Mouse (Mus musculus): ENCODE data around the gene Podxl2. TPM values are rescaled to one million over a fixed set of nuclear protein-coding genes. Genes with fewer than 3 reads are reported as not detected.

Gene Podxl2
- polyA plus RNA-seq, 1 experiment from 2014 or later: 56.7 TPM

- DNase-seq (no peak), ATAC-seq (ENCODE audit: insufficient read depth) (no peak)
- Histone ChIP-seq H3K4me3 (ENCODE audit: low read depth, low read length) (no peak overlapping the region), H3K4me1 (ENCODE audit: insufficient read depth) (peaks cover 12% of the 10 kb centered on the region; the same call in 1 of the 2 replicates), H3K27ac (ENCODE audit: low read depth) (no peak overlapping the region), H3K9me3 (ENCODE audit: low read depth, low read length) (no peaks in the 10 kb centered on the region), H3K27me3 (ENCODE audit: insufficient read depth, low read length) (no peaks in the 10 kb centered on the region), H3K36me3 (ENCODE audit: insufficient read depth) (0 out of 2 replicates have a peak, but pooled peaks cover under 1% of the 10 kb centered on the region), H3K4me2 (no peak overlapping the region), H3K9ac (no peak overlapping the region)
- WGBS: 64% methylated on average over 4 of the region's 4 CpGs
- no peak for TF ChIP-seq CTCF (IDR thresholded peaks at IDR 0.05; ENCODE audit: low read depth)
Observed at GRCm38 (mm10) chr6:88803957-88804695, 70.7 kb downstream of the Podxl2 start.

- TF ChIP-seq CTCF (IDR thresholded peaks at IDR 0.05; ENCODE audit: low read depth): no peak
- Histone ChIP-seq H3K4me2 (no peak overlapping the region), H3K9ac (no peak overlapping the region), H3K27me3 (ENCODE audit: insufficient read depth, low read length) (no peaks in the 10 kb centered on the region), H3K4me3 (ENCODE audit: low read depth, low read length) (no peak overlapping the region), H3K9me3 (ENCODE audit: low read depth, low read length) (no peaks in the 10 kb centered on the region), H3K27ac (ENCODE audit: low read depth) (no peak overlapping the region), H3K4me1 (ENCODE audit: insufficient read depth) (peaks cover 5% of the 10 kb centered on the region; the same call in 1 of the 2 replicates), H3K36me3 (ENCODE audit: insufficient read depth) (no peaks in the 10 kb centered on the region)
- DNase-seq (no peak), ATAC-seq (ENCODE audit: insufficient read depth) (no peak)
- 78% methylated on average over 7 of the region's 7 CpGs for WGBS
Observed at GRCm38 (mm10) chr6:88803051-88803450, 71.8 kb downstream of the Podxl2 start.

- Histone ChIP-seq H3K27ac (ENCODE audit: low read depth) (peak overlapping the region; percentile 10; the same call in 1 of the 2 replicates), H3K4me3 (ENCODE audit: low read depth, low read length) (no peak overlapping the region), H3K36me3 (ENCODE audit: insufficient read depth) (no peaks in the 10 kb centered on the region), H3K4me1 (ENCODE audit: insufficient read depth) (peaks cover 5% of the 10 kb centered on the region; the same call in 1 of the 2 replicates), H3K4me2 (no peak overlapping the region), H3K9me3 (ENCODE audit: low read depth, low read length) (no peaks in the 10 kb centered on the region), H3K27me3 (ENCODE audit: insufficient read depth, low read length) (no peaks in the 10 kb centered on the region), H3K9ac (no peak overlapping the region)
- ATAC-seq (ENCODE audit: insufficient read depth) (peak; percentile 44; the same call in 1 of the 2 replicates), DNase-seq (no peak)
- TF ChIP-seq CTCF (IDR thresholded peaks at IDR 0.05; ENCODE audit: low read depth): no peak
- WGBS: 13% methylated on average over 3 of the region's 3 CpGs
Observed at GRCm38 (mm10) chr6:88800735-88801134, 74.1 kb downstream of the Podxl2 start.

- 72% methylated on average over 7 of the region's 7 CpGs for WGBS
- ATAC-seq (ENCODE audit: insufficient read depth) (no peak), DNase-seq (no peak)
- H3K9ac ChIP-seq: no peak overlapping the region
- no peaks in the 10 kb centered on the region for H3K36me3 ChIP-seq (ENCODE audit: insufficient read depth)
- no peaks in the 10 kb centered on the region for H3K9me3 ChIP-seq (ENCODE audit: low read depth, low read length)
- H3K27me3 ChIP-seq (ENCODE audit: insufficient read depth, low read length): no peaks in the 10 kb centered on the region
- peaks cover 5% of the 10 kb centered on the region; the same call in 1 of the 2 replicates for H3K4me1 ChIP-seq (ENCODE audit: insufficient read depth)
- no peak for TF ChIP-seq CTCF (IDR thresholded peaks at IDR 0.05; ENCODE audit: low read depth)
- H3K4me2 ChIP-seq: no peak overlapping the region
- no peak overlapping the region for H3K4me3 ChIP-seq (ENCODE audit: low read depth, low read length)
- H3K27ac ChIP-seq (ENCODE audit: low read depth): no peak overlapping the region; the same call in 1 of the 2 replicates
Observed at GRCm38 (mm10) chr6:88800191-88800590, 74.7 kb downstream of the Podxl2 start.

- no peak for DNase-seq
- Histone ChIP-seq H3K9ac (no peak overlapping the region), H3K4me1 (ENCODE audit: insufficient read depth) (peaks cover 22% of the 10 kb centered on the region), H3K9me3 (ENCODE audit: low read depth, low read length) (no peaks in the 10 kb centered on the region), H3K27ac (ENCODE audit: low read depth) (no peak overlapping the region), H3K27me3 (ENCODE audit: insufficient read depth, low read length) (no peaks in the 10 kb centered on the region), H3K36me3 (ENCODE audit: insufficient read depth) (no peaks in the 10 kb centered on the region), H3K4me2 (no peak overlapping the region), H3K4me3 (ENCODE audit: low read depth, low read length) (no peak overlapping the region)
- TF ChIP-seq CTCF (IDR thresholded peaks at IDR 0.05; ENCODE audit: low read depth): no peak
- no peak for ATAC-seq (ENCODE audit: insufficient read depth)
- WGBS: 45% methylated on average over 14 of the region's 14 CpGs
Observed at GRCm38 (mm10) chr6:88794561-88794971, 80.3 kb downstream of the Podxl2 start.

GRCm38 (mm10) chr6:88793872-88794271 lies 81.0 kb downstream of the Podxl2 start:
- Histone ChIP-seq H3K4me1 (ENCODE audit: insufficient read depth) (peaks cover 24% of the 10 kb centered on the region), H3K36me3 (ENCODE audit: insufficient read depth) (no peaks in the 10 kb centered on the region), H3K27me3 (ENCODE audit: insufficient read depth, low read length) (no peaks in the 10 kb centered on the region), H3K4me2 (no peak overlapping the region), H3K4me3 (ENCODE audit: low read depth, low read length) (no peak overlapping the region), H3K27ac (ENCODE audit: low read depth) (no peak overlapping the region), H3K9me3 (ENCODE audit: low read depth, low read length) (no peaks in the 10 kb centered on the region), H3K9ac (no peak overlapping the region)
- DNase-seq: no peak
- no peak for ATAC-seq (ENCODE audit: insufficient read depth)
- TF ChIP-seq CTCF (IDR thresholded peaks at IDR 0.05; ENCODE audit: low read depth): no peak
- WGBS: 69% methylated on average over 13 of the region's 13 CpGs

GRCm38 (mm10) chr6:88793243-88793642 lies 81.6 kb downstream of the Podxl2 start:
- no peak overlapping the region for H3K27ac ChIP-seq (ENCODE audit: low read depth)
- peaks cover 24% of the 10 kb centered on the region for H3K4me1 ChIP-seq (ENCODE audit: insufficient read depth)
- DNase-seq: no peak

More at GRCm38 (mm10) chr6:88793243-88793642, 81.6 kb downstream of the Podxl2 start:
- ATAC-seq (ENCODE audit: insufficient read depth): 0 out of 2 replicates have a peak, but pooled peaks have one; percentile 36
- Histone ChIP-seq H3K27me3 (ENCODE audit: insufficient read depth, low read length) (no peaks in the 10 kb centered on the region), H3K4me2 (no peak overlapping the region), H3K4me3 (ENCODE audit: low read depth, low read length) (no peak overlapping the region), H3K36me3 (ENCODE audit: insufficient read depth) (no peaks in the 10 kb centered on the region), H3K9ac (no peak overlapping the region), H3K9me3 (ENCODE audit: low read depth, low read length) (no peaks in the 10 kb centered on the region)
- 47% methylated on average over 2 of the region's 2 CpGs for WGBS
- no peak for TF ChIP-seq CTCF (IDR thresholded peaks at IDR 0.05; ENCODE audit: low read depth)

Other genes with a start within 250 kb of the Podxl2 start
- gene Kbtbd12, start 237.1 kb downstream of the Podxl2 start, polyA plus RNA-seq (2014; fragmentation: Nextera tagmentation; extraction: Ambion mirVana): 0.19 TPM in 1 of 2 replicates, not detected in the other
- 71.5 and 72.4 TPM in 2 replicates for gene Mgll, start 150.6 kb downstream of the Podxl2 start, polyA plus RNA-seq (2014; fragmentation: Nextera tagmentation; extraction: Ambion mirVana)
- 29.5 and 34.7 TPM in 2 replicates for gene Abtb1, start 33.1 kb downstream of the Podxl2 start, polyA plus RNA-seq (2014; fragmentation: Nextera tagmentation; extraction: Ambion mirVana)
- gene Mcm2, start 23.7 kb upstream of the Podxl2 start, polyA plus RNA-seq (2014; fragmentation: Nextera tagmentation; extraction: Ambion mirVana): 153 and 164 TPM in 2 replicates
- 49.4 and 53.6 TPM in 2 replicates for gene Tpra1, start 27.2 kb upstream of the Podxl2 start, polyA plus RNA-seq (2014; fragmentation: Nextera tagmentation; extraction: Ambion mirVana)